Mouse (Mus musculus): ENCODE results near the gene Spdye4c.

The Spdye4c gene

DNA sequence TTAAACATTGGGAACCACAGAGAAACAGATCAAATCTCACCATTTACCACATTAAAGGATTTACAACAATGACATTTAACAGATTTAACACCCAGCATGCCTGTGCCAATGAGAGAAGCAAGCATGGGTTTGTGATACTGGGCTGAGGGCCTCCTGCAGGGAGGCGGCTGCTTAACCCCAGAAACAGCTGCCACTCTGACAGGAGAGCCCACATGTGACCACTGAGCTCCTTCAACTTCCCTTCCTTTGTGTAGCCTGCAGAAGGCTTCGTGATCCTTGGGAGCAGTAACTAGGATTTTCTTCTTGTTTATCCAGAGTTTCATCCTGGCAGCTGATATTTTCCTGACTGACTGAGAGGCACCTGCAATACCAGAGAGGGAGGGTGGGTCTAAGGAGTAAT lies 10.5 kb downstream of the Spdye4c start:
- no peak for DNase-seq (ENCODE audit: low read depth in 1 of 2, low spot score in 2 of 2)

DNA sequence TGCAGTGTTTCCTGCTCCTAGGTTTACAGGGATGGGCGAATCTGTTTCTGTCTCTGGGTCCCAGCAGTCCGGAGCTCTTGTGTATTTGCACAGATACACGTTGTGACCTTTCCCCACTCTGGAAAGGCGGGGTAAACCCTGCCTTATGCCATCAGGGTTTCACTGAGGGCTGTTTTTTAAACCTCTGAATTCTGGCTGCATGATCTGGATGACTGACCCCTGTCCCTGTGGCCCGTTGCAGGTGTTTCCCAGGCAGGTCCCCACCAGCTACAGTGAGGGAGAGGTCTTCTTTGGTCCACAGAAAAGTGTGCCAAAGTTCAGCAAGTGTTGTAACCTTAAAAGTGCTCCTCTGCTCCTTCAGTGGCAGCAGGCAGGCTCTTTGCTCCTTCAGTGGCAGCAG lies 18.3 kb downstream of the Spdye4c start:
- DNase-seq (ENCODE audit: low read depth in 1 of 2, low spot score in 2 of 2) = no peak

DNA sequence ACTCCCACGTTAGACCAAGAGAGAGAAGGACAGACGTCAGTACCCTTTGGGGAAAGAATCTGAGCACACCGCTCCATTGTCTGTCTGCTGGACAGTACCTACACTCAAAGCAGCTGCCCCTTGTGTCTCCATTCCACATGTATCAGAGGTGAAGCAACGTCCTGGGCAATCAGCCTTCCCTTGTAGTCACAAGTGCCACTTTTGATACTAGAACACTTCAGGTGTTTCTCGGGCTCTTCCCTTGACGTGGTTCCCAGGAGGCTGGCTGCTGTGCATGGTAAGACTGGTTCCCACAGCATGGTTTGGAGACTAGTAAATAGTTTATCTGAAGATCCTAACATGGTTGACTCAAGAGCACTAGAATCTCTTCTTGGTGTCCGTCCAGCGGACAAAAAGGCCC lies 20.2 kb downstream of the Spdye4c start:
- no peak for DNase-seq (ENCODE audit: low read depth in 1 of 2, low spot score in 2 of 2)

DNA sequence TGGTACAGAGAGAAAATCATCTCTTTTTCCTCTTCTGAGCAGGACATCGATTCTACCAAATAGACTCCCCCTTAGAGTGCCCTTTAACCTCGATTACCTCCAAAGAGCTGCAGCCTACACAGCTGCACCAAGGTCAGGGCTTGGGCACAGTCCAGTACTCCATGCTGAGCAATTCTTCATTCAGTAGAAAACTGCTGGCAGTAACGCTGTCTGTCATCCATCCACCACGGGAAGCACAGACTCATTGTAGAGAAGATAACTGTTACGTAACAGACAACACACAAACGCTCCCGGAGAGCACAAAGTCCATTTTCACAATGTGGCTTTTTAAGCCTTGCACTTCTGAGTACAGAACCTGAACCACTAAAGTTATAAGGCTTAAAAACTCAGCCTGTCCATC lies 21.3 kb downstream of the Spdye4c start:
- DNase-seq (ENCODE audit: low read depth in 1 of 2, low spot score in 2 of 2) = no peak

DNA sequence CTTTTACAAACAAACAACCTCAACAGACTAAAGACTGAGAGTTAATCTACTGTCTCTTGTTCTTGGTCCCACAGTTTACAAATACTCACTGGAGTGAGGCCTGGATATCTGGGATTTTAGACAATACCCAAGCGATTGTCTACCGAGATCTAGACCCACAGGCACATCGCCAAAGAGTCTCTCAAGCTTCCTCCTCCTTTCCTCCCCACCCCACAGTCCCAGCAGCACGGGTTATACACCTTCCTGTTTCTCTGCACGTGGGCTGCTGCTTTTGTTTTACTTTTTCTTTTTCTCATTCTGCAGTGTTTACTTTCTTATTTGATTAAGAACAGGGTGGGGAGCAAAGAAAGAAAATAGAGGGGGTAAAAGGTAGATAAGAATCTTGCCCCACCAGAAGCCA lies 22.4 kb downstream of the Spdye4c start:
- no peak for DNase-seq (ENCODE audit: low read depth in 1 of 2, low spot score in 2 of 2)

DNA sequence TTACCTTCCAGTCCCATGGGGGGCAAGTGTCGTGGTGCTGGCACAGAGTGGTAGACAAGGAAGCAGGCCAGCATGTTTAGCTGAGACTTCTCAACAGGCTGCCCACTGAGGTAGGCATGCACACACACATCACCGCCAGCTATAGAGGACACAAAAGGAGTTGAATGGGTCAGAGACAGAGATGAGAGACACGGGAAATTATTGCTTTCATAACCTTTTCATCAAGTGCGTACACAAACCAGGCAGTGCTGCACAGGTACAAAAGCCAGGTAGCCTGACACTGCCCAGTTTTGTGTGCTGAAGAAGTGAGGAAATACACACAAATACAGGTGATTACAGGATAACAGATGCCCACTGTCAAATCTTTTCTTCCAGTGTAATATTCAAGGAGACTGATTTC lies 24.4 kb downstream of the Spdye4c start:
- DNase-seq (ENCODE audit: low read depth in 1 of 2, low spot score in 2 of 2) = no peak

DNA sequence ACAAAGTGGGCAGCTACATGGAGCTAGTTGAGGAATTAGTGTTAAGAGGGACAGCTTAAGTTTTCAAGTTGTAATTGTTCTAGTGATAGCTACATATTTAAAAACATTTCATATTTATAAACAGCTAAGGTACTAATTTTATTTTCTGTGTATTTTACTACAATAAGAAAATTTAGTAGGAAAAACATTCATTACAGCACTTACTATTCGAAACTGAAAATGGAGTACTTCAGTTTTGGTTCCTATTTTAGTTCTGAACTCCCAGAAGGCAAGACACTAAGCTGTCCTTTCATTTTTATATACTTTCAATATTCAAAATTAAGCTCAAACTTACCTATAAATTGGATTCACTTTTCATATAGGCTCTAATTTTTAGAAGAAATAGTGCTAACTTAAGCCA lies 29.6 kb downstream of the Spdye4c start:
- DNase-seq (ENCODE audit: low read depth in 1 of 2, low spot score in 2 of 2) = no peak

Measured in monocyte, adult 2 months (primary cell).